Mouse (Mus musculus) cerebellum, adult 8-10 months (tissue): ENCODE results near the gene Tfb2m.
A peak's percentile ranks its signal among the peaks of the same experiment; 100 is the strongest.

Experiments used
- DNase-seq: peaks from one replicate; pipeline ENCODE4 v3.0.0; 2022

The Tfb2m gene

GRCm38 (mm10) chr1:179556921-179557320 is 10.9 kb upstream of the Tfb2m start:
- no peak for DNase-seq

DNA sequence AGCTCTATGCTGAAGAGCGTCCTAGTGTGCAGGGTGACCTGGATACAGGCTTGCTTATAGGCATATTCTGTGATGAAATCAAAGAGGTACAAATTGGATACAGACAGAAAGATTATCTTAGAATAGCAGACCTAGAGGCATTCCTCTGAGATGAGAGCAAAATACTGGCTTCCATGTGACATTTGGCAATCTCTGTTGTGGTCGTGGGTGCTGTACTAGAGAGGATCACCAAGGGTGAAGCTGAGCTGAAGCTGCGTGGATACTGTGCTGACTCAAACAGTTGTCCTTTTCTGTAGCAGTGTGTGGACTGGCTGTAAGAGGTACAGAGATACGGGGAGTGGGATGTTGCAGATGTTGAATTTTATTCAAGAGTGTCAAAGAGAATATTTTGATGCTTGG is 7.9 kb upstream of the Tfb2m start:
- DNase-seq = no peak

GRCm38 (mm10) chr1:179553197-179553948 is 7.3 kb upstream of the Tfb2m start:
- DNase-seq = no peak

- DNase-seq = no peak
Observed at GRCm38 (mm10) chr1:179552751-179553150, 6.7 kb upstream of the Tfb2m start.

- no peak for DNase-seq
Observed at GRCm38 (mm10) chr1:179551921-179552320, 5.9 kb upstream of the Tfb2m start.

GRCm38 (mm10) chr1:179551336-179551735 is 5.3 kb upstream of the Tfb2m start:
- no peak for DNase-seq

- no peak for DNase-seq
Observed at GRCm38 (mm10) chr1:179548996-179549752, 3.1 kb upstream of the Tfb2m start.

DNA sequence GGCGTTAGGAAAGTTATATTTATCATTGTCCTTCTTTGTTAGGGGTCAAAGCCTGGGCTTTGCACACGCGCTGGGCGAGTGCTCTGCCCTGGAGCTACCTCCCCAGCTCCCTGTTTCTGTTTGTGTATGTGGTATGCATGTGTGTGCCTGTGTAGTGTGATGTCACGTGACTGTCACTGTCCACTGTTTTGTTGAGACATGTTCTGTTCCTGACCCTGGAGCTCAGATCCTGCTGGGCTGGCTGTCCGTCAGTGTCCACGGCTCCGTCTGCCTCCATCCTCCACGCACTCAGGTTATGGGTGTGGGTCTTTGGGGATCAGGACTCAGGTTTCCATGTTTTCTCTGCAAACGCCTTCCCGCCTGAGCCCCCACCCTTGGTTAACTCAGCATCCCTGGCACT is 2.2 kb upstream of the Tfb2m start:
- DNase-seq = no peak

- no peak for DNase-seq
Observed at GRCm38 (mm10) chr1:179547176-179547575, 1.1 kb upstream of the Tfb2m start.

GRCm38 (mm10) chr1:179546551-179546917 is 467 bp upstream of the Tfb2m start:
- no peak for DNase-seq

- DNase-seq = no peak
Observed at GRCm38 (mm10) chr1:179541502-179541901, 4.6 kb downstream of the Tfb2m start.

DNA sequence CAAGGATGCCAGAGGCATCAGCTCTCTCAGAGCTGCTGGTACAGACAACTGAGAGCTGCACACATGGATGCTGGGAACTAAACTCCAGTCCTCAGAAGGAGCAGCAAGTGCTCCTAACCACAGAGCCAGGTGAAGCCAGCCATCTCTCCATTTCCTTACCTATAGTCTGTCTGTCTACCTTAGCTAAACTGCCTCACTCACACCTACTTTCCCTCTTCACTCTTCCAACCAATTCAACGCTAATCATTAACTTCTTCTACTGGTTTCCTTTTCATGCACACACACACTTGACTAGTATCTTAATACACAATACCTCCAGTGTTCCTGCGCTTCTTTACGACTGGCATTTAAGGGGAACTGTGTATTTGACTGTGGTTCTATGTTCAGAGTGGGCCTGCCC is 6.2 kb downstream of the Tfb2m start:
- DNase-seq = no peak

GRCm38 (mm10) chr1:179539054-179539453 is 7.0 kb downstream of the Tfb2m start:
- DNase-seq = no peak

GRCm38 (mm10) chr1:179519901-179520300 is 26.2 kb downstream of the Tfb2m start:
- DNase-seq = no peak

DNA sequence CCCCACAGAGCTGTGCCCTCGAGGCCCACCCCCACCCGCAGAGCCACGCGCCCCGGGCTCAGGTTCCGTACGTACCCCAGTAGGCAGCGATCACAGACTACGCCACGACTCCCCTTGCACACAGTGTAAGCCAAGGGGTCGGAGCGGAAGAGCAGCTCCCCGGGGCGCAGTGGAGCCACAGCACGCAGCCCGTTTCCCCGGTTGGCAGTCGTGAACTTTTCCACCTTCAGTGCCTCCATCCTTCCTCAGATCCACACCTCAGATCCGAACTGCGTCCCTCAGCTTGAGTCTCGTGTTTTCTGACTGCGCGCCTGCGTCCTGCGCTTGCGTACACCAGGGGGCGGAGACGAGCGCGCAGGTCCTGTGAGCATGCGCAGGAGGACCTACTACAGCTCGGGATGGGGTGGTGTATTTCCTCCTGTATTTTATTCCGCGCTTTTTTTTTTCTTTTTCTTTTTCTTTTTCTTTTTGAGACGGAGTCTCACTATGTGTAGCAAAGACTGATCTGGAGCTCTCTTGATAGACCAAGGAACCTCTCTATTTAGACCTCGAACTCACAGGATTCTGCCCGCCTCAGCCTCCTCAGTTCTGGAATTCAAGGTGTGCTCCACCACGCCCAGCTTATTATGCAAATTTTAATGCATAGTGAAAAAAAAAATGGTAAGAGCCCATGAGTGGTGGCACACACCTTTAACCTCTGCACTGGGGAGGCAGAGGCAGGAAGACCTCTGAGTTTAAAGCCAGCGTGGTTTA is 28.2 kb downstream of the Tfb2m start, which contains the start of gene Smyd3:
Gene Smyd3, minus strand, starts transcription at position 329 of the 753 bp plus-strand sequence.
- DNase-seq = peak; percentile 82

DNA sequence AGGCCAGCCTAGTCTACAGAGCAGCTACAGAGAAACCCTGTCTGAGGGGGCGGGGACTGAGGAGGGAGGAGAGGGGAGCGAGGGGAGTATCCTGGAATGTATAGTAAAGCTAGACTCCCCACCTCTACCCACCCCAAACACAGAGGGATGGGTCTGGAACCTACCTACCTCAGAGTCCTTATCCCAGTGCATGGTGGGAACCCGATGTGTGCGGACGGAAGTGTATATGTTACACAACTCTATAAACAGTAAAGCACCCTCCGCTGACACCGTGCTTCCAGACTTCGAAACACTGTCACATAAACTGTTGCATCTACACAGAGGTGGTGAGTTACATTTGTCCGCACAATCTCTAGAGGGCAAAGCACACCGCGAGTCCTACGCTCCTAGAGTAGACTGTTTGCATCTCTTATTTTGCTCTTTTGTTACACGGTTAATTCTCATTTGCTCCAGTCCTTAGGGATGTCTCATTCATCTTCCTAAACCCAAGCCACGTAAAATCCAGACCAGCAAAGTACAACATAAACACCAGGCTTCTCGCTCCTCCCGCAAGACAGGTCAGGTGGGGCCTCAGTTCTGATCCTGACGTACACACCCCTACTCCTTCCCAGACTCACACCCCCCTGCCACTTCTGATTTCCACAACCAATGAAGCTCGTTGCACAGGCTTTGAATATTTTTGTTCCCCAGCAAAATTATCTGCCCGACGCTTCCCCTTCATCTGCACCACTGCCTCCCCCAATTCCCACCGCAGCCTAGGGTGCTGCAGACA is 28.9 kb downstream of the Tfb2m start:
- DNase-seq = peak; percentile 21

DNA sequence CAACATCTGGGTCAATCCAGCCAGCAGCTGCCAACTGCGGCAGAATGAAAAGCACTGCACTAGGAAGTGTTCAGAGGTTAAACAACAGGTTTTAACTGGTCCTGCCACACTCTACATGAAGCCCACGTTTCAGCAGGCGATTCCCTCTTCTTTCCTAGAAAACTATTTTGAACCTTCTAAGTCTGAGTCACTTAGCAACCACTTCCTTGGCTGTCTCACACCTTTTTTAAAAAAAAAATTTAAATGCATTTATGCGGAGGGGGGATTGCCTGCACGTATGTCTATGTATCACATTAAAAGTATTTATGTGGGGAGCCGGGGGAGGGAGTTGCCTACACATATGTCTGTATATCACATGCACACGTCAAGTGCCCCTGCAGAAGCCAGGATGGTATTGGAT is 34.2 kb downstream of the Tfb2m start:
- no peak for DNase-seq

GRCm38 (mm10) chr1:179510546-179511340 is 35.3 kb downstream of the Tfb2m start:
- no peak for DNase-seq

GRCm38 (mm10) chr1:179506530-179507315 is 39.3 kb downstream of the Tfb2m start:
- DNase-seq = peak; percentile 39

DNA sequence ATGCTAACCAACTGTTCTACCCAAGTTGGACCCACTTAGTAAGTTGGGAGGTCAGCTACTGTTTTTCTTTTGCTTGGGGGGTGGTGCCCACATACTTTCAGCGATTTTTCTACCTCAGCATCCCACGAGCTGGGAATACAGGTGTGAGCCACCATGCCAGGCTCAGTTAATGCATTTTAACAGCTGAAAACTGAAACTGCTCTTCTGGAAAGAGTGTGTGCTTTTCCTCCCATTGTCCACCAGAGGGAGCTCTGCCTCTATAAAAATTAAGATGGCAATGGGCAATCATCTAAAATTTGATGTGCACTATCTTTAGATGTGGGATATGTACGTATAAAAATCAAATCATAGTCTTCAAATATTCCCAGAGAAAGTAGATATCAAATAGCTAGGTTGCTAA is 43.5 kb downstream of the Tfb2m start:
- no peak for DNase-seq

DNA sequence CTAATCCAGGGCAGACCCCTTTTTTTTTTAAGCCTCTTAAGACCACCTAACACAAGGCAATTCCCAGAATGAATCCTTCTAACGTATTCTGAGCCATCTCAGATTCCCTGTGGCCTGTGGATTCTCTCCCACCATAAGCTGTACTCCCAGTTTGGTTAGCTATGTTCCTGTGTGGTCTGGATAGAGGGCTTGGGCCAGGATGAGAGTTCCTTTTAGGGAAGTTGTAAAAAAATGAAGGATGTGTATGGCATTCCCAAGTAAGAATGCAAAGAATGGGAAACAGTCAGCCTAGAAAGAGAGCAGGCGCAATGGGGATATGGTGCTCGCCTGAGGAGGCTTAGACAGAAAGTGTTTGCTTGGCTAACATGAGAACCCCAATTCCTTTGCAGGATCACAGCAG is 46.8 kb downstream of the Tfb2m start:
- DNase-seq = no peak
